Mouse (Mus musculus): Measurements from ENCODE around the gene Zdhhc18. TPM values are rescaled to one million over a fixed set of nuclear protein-coding genes. Genes with fewer than 3 reads are reported as not detected.
"Not testable (repeated sequence)": the region's sequence is repeated elsewhere in the genome, so short reads cannot be mapped to it uniquely, and the experiment has no call there.

Zdhhc18 gene
- total RNA-seq, 2 experiments from 2014 or later: 17.2 to 17.3 TPM

DNA sequence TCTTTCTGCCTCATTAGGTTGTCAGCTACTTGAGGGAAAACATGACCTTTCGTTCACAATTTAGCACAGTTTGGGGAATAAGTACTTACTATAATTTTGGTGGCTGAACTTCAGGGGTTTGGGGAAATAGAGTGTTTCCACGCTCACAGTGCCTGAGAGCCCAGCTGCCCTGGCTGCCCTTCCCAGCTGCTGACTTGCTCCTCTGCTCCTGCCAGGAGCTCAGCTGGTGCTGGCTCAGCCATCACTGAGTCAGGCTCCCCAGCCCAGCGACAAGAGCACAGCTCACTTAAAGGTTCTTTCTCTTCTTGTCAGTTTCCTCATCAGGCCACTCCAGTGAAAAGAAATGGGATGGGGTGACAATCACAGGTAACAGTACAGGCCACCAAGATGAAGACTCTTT is 18.6 kb upstream of the Zdhhc18 start:
- no peak for DNase-seq
- intact Hi-C loops (cut with DNase I): no loop called here

DNA sequence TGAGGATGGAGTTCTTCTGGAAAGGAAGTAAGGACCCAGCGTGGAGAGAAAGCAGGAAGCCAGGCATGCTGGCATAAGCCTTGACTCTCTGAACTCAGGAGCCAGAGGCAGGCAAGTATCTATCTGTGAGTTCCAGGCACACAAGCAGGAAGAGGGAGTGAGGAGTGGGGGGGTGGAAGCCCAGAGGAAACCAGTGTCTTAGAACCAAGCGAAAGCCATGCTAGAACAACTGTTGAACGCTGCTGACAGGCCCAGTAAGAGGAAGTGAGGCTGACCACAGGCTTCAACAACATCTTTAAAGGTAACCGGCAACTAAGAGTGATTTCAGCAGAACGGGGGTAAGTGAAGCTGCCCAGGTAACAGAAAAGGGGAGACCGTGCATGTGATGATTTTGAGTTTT is 16.2 kb upstream of the Zdhhc18 start:
- intact Hi-C loops (cut with DNase I): no loop called here
- DNase-seq: no peak

DNA sequence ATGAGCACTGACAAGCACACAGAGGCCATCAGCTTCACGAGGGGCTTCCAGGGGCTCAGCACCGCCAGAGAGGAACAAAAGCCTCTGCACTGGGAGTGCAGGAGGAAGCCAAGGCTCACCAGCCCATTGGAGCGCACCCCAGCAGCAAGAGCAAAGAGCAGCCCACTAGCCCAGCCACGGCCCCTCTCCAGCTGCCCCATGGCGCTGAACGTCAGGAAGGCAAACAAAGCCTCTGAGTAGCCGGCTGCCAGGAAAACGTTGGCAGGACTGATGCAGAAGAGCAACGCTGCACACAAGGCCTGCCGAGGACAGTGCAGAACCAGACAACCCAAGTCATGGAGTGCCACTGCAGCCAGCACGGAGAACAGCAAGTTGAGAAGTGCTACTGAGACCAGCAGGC is 15.2 kb upstream of the Zdhhc18 start:
- intact Hi-C loops (cut with DNase I): no loop called here
- no peak for DNase-seq

DNA sequence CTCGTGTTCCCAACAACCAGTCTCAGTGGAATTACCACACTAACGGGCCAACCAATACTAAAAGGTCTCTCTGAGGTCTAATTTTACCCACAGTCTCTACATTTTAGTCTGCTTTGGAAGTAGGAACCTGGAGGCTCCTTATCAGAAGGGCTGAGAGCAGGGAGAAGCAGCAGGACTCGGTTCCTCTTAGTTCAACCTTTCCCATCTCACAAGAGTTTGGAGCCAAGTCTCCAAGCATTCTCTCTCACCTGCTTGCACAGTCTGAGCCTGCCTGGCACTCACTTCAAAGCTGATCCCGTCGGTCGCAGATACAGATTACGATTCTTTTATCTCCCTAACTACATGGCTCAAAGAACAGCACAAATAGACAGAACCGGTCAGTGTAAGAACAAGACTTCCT is 13.0 kb upstream of the Zdhhc18 start:
- intact Hi-C loops (cut with DNase I): no loop called here
- DNase-seq: no peak

DNA sequence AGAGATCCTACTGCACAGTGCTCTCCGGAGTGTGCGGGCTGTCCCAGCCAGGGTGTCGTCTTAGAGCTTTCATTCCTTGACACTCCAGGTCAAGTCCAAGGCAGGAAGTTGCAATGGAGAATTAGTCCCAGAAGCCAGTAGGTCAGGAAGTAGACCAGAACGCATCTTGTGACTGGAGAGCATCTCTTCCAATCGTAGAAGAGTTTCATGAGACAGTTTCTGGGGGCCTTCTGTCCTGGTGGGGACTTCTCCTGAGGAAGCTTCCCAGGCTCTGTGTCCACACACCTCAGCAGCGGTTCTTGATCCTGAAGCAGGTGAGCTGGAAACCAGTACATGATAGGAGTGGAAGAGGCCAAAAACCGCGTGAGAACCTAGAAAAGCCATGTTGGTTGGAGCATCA is 12.5 kb upstream of the Zdhhc18 start:
- intact Hi-C loops (cut with DNase I): no loop called here
- DNase-seq: no peak

DNA sequence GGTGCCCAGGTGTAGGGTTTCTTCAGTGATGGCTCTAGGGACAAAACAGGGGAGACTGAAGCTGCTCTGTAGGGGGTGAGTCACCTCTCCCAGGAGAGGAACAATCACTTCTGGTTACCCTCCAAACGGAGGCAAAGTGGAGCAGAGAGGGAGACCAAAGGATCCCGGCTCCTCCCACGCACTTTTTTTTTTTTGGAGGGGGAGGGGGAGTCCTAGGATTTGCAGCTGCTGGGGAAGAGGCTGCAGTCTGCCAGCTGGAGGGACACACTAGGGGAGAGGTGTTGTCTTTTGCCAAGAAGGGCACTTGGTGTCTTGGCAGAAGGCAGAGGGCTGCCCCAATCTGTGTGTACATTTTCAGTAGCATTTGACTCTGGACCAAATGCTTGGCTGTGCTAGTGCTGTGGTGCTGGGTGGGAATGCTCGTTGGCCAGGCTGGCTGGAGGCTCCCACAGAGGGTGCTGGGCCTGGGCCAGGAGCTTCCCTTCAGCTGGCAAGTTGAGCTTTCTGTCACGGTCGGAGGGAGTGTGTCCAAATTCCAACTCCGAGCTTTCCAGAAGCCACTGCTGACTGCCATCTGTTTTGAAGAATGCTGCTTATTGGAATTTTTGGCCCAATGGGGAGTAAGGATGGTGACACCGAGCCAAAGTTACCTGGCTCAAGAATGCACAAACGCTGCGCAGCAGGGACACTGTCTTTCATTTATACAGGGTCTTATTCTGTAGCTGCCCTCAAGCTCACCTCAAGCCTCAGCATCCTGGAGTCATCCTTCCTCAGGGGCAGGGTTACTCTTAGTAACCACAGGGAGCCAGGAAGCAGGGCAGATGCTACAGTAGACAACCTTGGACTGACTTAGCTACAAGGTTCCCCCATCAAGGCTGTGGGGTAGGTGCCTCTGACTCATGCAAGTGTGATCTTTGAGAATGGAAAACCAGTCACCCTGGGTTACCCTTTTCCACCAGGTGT is 10.5 kb upstream of the Zdhhc18 start:
- DNase-seq: peak; percentile 79 to 85
- intact Hi-C loops (cut with DNase I): no loop called here

DNA sequence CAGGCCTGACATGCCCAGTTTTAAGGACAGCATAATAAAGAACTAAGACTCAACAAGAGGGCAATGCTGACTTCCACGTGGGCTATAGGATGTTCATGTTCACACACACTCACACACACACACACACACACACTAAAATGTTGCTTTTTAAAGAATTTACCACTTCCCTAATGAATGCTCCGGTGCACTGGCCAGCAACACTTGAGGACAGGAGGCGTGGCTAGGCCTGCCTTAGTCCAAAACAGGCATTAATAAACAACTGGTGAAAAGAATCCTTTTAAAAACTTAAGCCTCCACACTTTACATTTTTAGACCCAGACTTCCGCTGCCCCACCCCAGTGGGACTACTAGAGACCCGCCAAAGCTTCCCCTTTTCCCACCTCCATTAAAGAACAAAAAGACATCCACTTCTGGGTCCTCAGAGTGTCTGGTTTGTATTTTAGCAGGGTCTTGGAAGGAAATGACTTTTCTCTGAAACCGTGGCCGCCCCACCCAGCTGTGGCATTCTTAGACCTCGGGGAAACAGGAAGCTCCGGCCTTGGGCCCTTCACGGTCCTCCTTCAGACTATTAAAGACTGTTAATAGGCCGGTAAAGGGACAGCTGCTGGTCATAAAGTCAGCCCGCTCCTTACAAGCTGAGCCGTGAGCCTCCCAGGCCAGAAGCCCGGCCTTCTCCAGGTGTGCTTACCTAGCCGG is 9.7 kb upstream of the Zdhhc18 start:
- DNase-seq: peak in 1 of 2 experiments; percentile 59
- intact Hi-C loops (cut with DNase I): no loop called here

DNA sequence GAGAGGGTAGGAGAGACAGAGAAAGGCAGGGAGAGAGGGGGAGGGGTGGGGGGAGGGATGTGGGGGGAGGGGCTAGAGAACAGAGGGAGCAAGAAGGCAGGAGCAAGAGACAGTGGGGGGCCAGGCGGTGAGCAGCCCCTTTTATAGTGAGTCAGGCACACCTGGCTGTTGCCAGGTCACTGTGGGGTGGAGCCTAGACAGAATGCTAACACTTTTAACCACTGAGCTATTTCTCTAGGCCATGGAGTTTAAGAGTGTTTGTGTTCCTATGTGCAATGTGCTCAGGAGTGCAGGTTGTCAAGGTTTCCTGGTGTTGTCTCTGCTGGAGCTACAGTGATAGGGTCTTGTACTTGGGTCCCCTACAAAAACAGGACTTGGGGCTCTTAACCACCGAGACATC is 8.8 kb upstream of the Zdhhc18 start:
- intact Hi-C loops (cut with DNase I): no loop called here
- DNase-seq: no peak

DNA sequence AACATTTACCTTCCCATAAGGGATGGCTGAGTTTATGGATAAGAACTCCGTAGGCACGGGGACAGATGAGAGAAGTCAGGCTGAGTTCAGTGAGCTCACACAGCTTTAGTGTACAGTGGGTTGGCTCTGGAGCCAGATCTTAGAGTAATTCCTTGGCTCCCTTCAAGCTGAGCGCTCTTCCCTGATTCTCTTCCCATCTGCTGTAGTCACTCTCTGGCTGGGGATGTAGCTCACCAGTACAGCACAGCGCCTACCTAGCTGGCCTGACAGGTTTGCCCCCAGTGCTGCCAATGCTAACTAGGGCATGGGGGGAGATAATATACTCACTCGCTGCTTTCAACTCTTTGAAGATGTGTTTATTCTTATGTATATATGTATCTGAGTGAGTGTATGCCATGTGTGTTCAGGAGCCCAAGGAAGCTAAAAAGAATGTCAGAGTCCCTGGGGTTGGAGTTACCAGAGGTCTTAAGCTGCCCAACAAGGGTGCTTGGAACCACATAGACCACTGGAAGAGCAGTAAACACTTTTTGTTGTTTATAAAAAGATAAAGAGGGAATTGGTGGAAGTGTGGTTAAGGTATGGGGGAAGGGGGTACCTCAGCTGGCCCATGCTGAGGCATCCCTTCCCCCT is 8.0 kb upstream of the Zdhhc18 start:
- DNase-seq: no peak
- intact Hi-C loops (cut with DNase I): no loop called here

DNA sequence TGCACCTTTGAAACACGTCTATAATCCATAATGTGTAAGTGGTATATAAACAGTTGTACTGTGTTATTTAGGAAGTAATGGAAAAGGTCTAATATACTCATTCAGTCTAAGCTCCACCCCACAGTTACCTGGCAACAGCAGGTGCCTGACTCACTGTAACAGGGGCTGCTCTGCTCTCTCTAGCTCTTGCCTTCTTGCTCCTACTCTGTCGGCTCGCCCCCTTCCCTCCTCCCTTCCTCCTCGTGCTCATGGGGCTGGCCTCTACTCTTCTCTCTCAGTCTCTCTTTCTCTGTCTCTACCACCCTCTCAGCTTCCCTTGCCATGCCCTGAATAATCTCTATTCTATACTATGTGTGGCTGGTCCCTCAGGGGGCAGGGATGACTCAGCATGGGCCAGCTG is 7.0 kb upstream of the Zdhhc18 start:
- DNase-seq: no peak
- intact Hi-C loops (cut with DNase I): no loop called here

DNA sequence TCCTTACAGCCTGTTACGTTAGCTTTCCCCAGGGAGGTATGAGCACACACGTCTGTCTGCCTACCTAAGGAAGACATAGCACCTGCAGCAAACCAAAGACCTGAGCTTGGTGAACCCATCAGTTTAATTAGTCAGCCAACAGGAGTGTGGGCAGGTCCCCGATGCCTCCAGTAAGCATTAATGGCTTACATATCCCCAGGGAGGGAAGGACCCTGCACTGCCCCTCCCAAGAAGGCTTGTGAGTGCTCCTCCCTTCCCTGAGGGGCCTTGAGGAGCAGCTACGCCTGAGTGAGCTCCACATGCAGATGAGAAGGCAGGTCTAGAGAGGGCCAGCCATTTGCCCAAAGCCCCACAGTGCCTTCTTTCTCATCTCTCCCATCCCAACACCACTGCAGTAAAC is 6.3 kb upstream of the Zdhhc18 start:
- intact Hi-C loops (cut with DNase I): no loop called here
- no peak for DNase-seq

DNA sequence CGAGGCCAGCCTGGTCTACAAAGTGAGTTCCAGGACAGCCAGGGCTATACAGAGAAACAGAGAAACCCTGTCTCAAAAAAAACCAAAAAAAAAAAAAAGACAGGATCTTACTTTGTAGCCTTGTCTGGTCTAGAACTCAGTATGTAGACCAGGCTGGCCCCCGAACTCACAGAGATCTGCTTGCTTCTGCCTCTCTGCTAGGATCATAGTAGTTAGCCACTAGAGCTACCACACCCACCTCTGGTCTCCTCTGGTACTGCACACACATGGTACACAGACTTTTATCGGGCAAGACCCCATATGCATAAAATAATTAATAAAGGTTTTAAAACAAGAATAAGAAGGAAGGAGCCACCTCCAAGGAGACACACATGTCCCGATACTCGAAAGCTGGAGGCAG is 4.1 kb upstream of the Zdhhc18 start:
- intact Hi-C loops (cut with DNase I): loop anchor here (5.0 kb wide), 1 partner anchor 42 kb away; no protein-coding TSS in a partner anchor
- not testable (repeated sequence) for DNase-seq

DNA sequence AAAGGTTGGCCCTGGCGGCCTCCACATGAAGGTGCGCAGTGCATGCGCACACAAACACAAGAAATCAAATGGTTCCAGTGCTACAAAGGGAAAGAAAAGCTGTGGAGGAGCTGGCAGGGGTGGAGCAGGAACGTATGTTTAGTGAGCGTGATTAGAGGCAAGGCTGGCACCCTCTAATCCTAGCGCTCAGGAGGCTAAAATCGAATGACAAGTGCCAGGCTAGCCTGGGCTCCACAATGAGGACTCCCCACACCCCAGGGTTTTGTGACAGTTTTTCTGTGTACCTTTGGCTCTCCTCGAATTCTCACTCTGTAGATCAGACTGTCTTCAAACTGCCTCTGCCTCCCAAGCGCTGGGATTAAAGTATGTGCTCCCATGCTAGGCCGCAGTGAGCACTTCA is 2.8 kb upstream of the Zdhhc18 start:
- intact Hi-C loops (cut with DNase I): loop anchor here (5.0 kb wide), 1 partner anchor 40 kb away; no protein-coding TSS in a partner anchor

DNA sequence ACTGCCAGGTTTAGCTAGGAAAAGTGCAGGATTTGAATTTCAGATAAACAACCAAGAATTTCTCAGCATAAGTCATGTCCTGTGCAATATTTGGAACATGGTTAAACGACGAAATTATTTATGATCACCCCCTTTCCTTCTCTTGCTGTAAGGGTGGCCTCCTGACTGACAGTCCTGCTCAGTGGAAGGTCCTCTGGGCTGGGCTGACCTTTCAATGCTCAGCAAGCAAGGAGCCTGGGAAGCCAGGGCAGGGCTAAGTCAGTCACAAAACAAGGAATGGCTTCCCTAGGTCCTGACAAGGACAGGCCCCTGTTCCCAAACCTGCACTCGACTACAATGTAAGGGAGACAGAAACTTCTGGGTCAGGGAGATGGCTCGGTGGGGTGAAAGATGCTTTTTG is 2.0 kb upstream of the Zdhhc18 start:
- DNase-seq: no peak
- intact Hi-C loops (cut with DNase I): loop anchor here (5.0 kb wide), 1 partner anchor 40 kb away; no protein-coding TSS in a partner anchor

More for the DNA sequence above, 2.8 kb upstream of the Zdhhc18 start:
- DNase-seq: no peak

DNA sequence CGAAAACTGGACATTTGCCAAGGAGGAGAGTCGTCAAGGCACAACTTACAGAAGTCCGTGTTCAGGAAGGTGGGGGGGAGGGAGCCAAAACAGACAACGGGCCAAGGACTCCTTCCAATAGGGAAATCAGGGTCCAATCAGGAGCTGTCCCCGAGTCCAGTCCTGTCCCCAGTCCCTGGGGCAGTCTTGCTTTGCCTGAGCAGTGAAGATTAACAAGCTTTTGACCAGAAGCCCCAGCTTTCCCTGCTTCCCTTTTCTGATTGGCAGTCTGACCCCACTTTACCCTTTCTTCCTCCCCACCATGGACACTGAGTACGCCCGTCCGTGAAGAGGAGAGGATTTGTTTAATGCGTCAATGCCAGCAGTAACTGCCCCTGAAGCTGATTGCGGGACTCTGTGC is 1.5 kb upstream of the Zdhhc18 start:
- intact Hi-C loops (cut with DNase I): loop anchor here (5.0 kb wide), 1 partner anchor 39 kb away; no protein-coding TSS in a partner anchor
- no peak for DNase-seq

DNA sequence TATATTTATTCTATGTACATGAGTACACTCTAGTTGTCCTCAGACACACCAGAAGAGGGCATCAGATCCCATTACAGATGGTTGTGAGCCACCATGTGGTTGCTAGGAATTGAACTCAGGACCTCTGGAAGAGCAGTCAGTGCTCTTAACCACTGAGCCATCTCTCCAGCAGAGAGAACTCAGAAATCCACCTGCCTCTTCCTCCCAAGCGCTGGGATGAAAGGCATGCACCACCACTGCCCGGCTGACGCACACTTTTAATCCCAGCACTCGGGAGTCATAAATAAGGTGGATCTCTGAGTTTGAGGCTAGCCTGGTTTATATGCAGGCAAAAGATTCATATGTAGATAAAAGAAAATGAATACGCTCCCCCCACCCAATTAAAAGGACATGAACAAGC is 490 bp downstream of the Zdhhc18 start:
- DNase-seq: not testable (repeated sequence)

DNA sequence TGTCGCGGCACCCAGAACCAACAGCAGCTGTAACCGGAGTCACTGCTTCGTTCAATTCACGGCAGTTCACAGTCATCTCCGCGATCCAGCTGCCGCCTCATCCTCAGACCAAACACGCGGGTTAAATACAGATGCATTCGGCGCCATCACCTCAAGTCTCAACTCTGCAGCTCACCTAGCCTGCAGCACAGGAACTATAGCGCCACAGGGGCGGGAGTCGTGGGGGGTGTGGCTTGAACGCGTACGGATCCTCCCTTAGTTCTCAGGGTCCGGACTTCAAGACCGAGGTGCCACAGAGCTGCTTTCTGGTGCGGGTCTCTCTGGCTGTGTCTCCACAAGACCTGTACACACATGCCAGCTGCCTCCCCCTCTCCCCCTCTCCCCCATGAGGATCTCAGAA is 4.3 kb downstream of the Zdhhc18 start:
- no peak for DNase-seq
- intact Hi-C loops (cut with DNase I): no loop called here

More for the DNA sequence above, 490 bp downstream of the Zdhhc18 start:
- intact Hi-C loops (cut with DNase I): loop anchor here (2.0 kb wide), 1 partner anchor 19 kb away; no protein-coding TSS in a partner anchor

DNA sequence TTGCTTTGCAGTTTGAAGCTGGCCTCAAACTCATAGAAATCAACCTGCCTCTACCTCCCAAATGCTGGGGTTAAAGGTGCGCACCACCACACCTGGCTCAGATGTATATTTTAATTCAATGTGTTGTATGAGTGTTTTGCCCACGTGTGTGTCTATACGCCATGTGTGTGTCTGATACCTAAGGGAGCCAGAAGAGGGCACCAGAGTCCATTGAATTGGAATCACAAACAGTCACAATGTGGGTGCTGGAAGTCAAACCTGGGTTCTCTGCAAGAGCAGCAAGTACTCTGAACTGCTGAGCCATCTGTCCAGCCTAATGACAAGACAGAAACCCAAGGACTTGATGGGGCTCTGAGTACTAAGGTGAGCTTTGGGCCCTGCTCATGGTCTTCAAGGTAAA is 4.8 kb downstream of the Zdhhc18 start:
- DNase-seq: no peak
- intact Hi-C loops (cut with DNase I): no loop called here

DNA sequence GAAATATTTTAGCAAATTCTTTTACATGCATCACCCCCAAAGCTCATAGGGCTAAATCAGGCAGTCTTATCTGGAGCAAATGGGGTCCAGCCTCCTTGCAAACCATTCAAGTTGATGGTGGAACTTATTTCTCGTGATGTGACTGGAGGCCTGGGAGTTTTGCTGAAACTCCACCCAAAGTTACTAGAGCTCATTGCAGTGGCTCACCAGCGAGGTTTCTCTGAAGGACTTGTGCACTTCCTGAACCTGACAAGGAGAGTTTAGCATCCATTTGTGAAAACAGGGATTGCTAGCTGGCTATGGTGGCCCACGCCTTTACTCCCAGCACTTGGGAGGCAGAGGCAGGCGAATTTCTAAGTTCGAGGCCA is 15.9 kb downstream of the Zdhhc18 start:
- intact Hi-C loops (cut with DNase I): loop anchor here (2.0 kb wide), 1 partner anchor 25 kb away; no protein-coding TSS in a partner anchor
- no peak for DNase-seq

DNA sequence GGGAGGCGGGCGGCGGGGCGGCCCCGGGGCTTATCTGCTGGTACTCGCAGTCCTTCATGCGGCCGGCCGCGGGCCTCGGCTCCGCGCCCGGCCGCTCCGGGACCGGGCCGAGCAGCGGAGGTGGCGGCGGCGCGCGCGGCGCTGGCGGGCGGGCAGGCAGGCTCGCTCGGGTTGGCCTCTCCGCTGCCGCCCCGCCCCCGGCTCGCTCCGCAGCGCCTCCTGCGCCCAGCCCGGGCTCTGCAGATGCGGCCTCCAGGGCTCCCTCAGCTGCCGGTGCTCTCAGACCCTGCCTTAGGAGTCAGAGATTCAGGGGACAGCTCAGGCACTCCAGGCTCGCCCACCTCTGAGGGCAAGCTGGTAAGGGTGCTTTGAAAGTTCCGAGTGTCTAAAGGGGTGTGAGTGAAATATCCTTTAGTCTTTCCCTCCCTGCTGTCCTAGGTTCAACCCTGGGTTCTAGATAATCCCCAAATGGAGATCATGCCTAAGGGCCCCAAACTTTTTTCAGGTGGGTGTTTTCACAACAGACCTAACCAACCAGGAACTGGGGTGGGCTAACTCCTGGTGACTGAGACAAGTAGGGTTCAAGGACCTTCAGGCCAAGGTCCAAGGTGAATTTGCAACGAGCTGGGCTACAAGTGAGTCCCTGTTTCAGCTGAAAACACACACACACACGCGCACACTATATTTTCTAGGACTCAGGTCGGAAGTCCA is 16.5 kb downstream of the Zdhhc18 start:
- intact Hi-C loops (cut with DNase I): loop anchor here (2.0 kb wide), 1 partner anchor 25 kb away; no protein-coding TSS in a partner anchor

More for the DNA sequence above, 16.5 kb downstream of the Zdhhc18 start:
- peak; percentile 94 to 95 for DNase-seq

Measured in heart, postnatal 36 days (tissue).